Comparison of ENCODE assay signal across 8 mouse cellular contexts in genomic region chr14:55116425-55117200, GRCm38 (mm10). TPM values are rescaled to one million over a fixed set of nuclear protein-coding genes. Genes with fewer than 3 reads are reported as not detected.
DNase-seq lines count a peak whose midpoint lies in the region; ATAC-seq and TF ChIP-seq lines count a peak whose summit lies in the region.

Jph4 (minus strand) TSS chr14:55116935.

- peaks cover 26% of the 10 kb centered on the region for H3K4me1 ChIP-seq in testis, adult 2 months (ENCODE audit: control insufficient read depth, insufficient read depth, low read length)
- peaks cover 33% of the 10 kb centered on the region for H3K4me1 ChIP-seq in neural tube, embryonic 12.5 days

- peak within 1 kb of the TSS; percentile 33 for H3K4me3 ChIP-seq in testis, adult 2 months (ENCODE audit: control insufficient read depth, low read depth, low read length)
- peak within 1 kb of the TSS; percentile 71 for H3K4me3 ChIP-seq in neural tube, embryonic 12.5 days

- no peaks in the 10 kb centered on the region; the same call in 1 of the 2 replicates for H3K27me3 ChIP-seq in testis, adult 2 months (ENCODE audit: control insufficient read depth, insufficient read depth, low read length)
- H3K27me3 ChIP-seq in neural tube, embryonic 12.5 days (replicated peaks) = peaks cover 45% of the 10 kb centered on the region

- H3K27ac ChIP-seq in testis, adult 2 months (ENCODE audit: control insufficient read depth, insufficient read depth, low read depth, low read length) = no peak within 1 kb of the TSS
- H3K27ac ChIP-seq in neural tube, embryonic 12.5 days = peak within 1 kb of the TSS; percentile 42

- H3K36me3 ChIP-seq in testis, adult 2 months (ENCODE audit: control insufficient read depth, insufficient read depth, low read length) = no peaks in the 10 kb centered on the region
- H3K36me3 ChIP-seq in neural tube, embryonic 12.5 days = no peaks in the 10 kb centered on the region

- peak within 1 kb of the TSS; percentile 99 for H3K4me2 ChIP-seq in neural tube, embryonic 12.5 days (replicated peaks)

- DNase-seq in CD4-positive, CD25-positive, alpha-beta regulatory T cell, adult 2 months (ENCODE audit: low read depth, low spot score) = peak; percentile 3
- DNase-seq in testis, postnatal 14 days (ENCODE audit: low spot score) = no peak
- peak in 1 of 2 experiments; percentile 74 for DNase-seq in layer of hippocampus, adult 8-10 months (ENCODE audit: low spot score in 2 of 2)
- DNase-seq in urinary bladder, postnatal 36 days (ENCODE audit: low spot score in 2 of 2) = no peak
- DNase-seq in ovary, postnatal 36 days (ENCODE audit: low spot score) = no peak

- 3% methylated on average over 21 of the region's 21 CpGs for WGBS in neural tube, embryonic 12.5 days

- no peak for TF ChIP-seq CTCF in testis, adult 2 months (IDR thresholded peaks at IDR 0.05; ENCODE audit: control insufficient read depth, insufficient read depth, insufficient replicate concordance, low read depth, low read length)

- peak within 1 kb of the TSS; percentile 77 for H3K9ac ChIP-seq in neural tube, embryonic 12.5 days

- ATAC-seq in CD4-positive, CD25-positive, alpha-beta regulatory T cell, adult 4 months = no peak
- ATAC-seq in neural tube, embryonic 12.5 days (ENCODE audit: low FRiP score, low read depth) = peak; percentile 52

- no peaks in the 10 kb centered on the region for H3K9me3 ChIP-seq in neural tube, embryonic 12.5 days

- no peak for TF ChIP-seq POLR2A in testis, adult 2 months (IDR thresholded peaks at IDR 0.05; ENCODE audit: control insufficient read depth, low read depth, low read length)

RNA-seq across cellular contexts. Expression of gene Jph4, which starts in this region (rescaled TPM):
- not detected for polyA plus RNA-seq in CD4-positive, CD25-positive, alpha-beta regulatory T cell, adult 4 months (2017; shearing (Covaris generic))
- polyA plus RNA-seq in testis, adult 2 months (2012; rRNA removed) = 6.6 and 7.4 TPM in 2 replicates
- 100 to 1,000 TPM; 361 to 416 (median 386) TPM for total RNA-seq in layer of hippocampus, adult 8-10 months (2022)
- polyA plus RNA-seq in neural tube, embryonic 12.5 days (2016; fragmentation: Nextera tagmentation; extraction: Ambion mirVana) = 12.3 and 13.8 TPM in 2 replicates
